Mouse (Mus musculus) ES-Bruce4 (cell line): ENCODE measurements at regions not wholly inside any gene's neighbourhood (a gene's known extent, or its start where the extent isn't known, plus 50 kb on each side); places are given as distances from the start of the nearest gene placed in this dataset.

Experiments
- H3K27ac ChIP-seq: 2 replicates; pipeline ENCODE4 v1.5.1; 2012; ENCODE audit warnings: low read length, inconsistent platforms; ENCODE audit not compliant: insufficient read depth
- H3K27me3 ChIP-seq: 2 replicates; pipeline ENCODE4 v1.6.1; 2012; ENCODE audit warnings: mild to moderate bottlenecking, low read length, inconsistent platforms; ENCODE audit not compliant: control insufficient read depth, poor library complexity, insufficient read depth, severe bottlenecking
- H3K36me3 ChIP-seq: 2 replicates; pipeline ENCODE4 v1.6.1; 2012; ENCODE audit warnings: inconsistent platforms, mild to moderate bottlenecking, low read length, moderate library complexity; ENCODE audit not compliant: control insufficient read depth, poor library complexity, insufficient read depth, severe bottlenecking
- H3K4me1 ChIP-seq: one replicate; pipeline ENCODE4 v1.8.1; 2011; ENCODE audit warnings: low read length; ENCODE audit not compliant: control insufficient read depth, insufficient read depth
- H3K4me3 ChIP-seq: 2 replicates; pipeline ENCODE4 v1.5.1; 2011; ENCODE audit warnings: low read depth, mild to moderate bottlenecking, low read length
- H3K9ac ChIP-seq: 2 replicates; pipeline ENCODE4 v1.6.1; 2012; ENCODE audit warnings: low read depth, mild to moderate bottlenecking, inconsistent platforms; ENCODE audit not compliant: poor library complexity, severe bottlenecking
- H3K9me3 ChIP-seq: replicated peaks from 2 replicates; pipeline ENCODE4 v1.6.1; 2012; ENCODE audit warnings: mild to moderate bottlenecking, low read length, inconsistent platforms; ENCODE audit not compliant: control insufficient read depth, poor library complexity, insufficient read depth, severe bottlenecking
- CTCF ChIP-seq: IDR thresholded peaks from one replicate; pipeline ENCODE4 v1.8.1; 2011; ENCODE audit warnings: low read depth, low read length
- EP300 ChIP-seq: IDR thresholded peaks from 2 replicates; pipeline ENCODE4 v1.6.1; 2011; ENCODE audit warnings: low read depth, low read length; ENCODE audit not compliant: insufficient read depth

- Histone ChIP-seq H3K9ac (no peak overlapping the region), H3K36me3 (no peaks in the 10 kb centered on the region), H3K4me1 (no peaks in the 10 kb centered on the region), H3K9me3 (no peaks in the 10 kb centered on the region), H3K27me3 (no peaks in the 10 kb centered on the region), H3K27ac (no peak overlapping the region), H3K4me3 (no peak overlapping the region)
- no peak for TF ChIP-seq CTCF
- no peak for TF ChIP-seq EP300
Observed at GRCm38 (mm10) chr10:91823499-91823898, 642.4 kb upstream of the Tmpo start.

- Histone ChIP-seq H3K36me3 (no peaks in the 10 kb centered on the region), H3K4me3 (no peak overlapping the region), H3K9ac (no peak overlapping the region), H3K27ac (no peak overlapping the region), H3K4me1 (no peaks in the 10 kb centered on the region), H3K27me3 (no peaks in the 10 kb centered on the region), H3K9me3 (no peaks in the 10 kb centered on the region)
- TF ChIP-seq CTCF: no peak
Observed at GRCm38 (mm10) chr10:91804870-91805269, 623.8 kb upstream of the Tmpo start.
